Mouse (Mus musculus) brain, embryonic 14.5 days (tissue): ENCODE data around the gene Dcaf11. TPM values are rescaled to one million over a fixed set of nuclear protein-coding genes. Genes with fewer than 3 reads are reported as not detected.

Experiments
- DNase-seq: peaks from one replicate; pipeline ENCODE4 v3.0.0-alpha.2; 2011; ENCODE audit warnings: low read depth
- CTCF ChIP-seq: fragments of 200-500 bp; IDR thresholded peaks from 2 replicates; pipeline ENCODE4 v1.5.1; 2012; ENCODE audit warnings: inconsistent platforms, mild to moderate bottlenecking, moderate library complexity, borderline replicate concordance; ENCODE audit not compliant: insufficient read depth, insufficient read length; ENCODE audit errors: extremely low read depth
- POLR2A ChIP-seq: fragments of 200-500 bp; IDR thresholded peaks from 2 replicates; pipeline ENCODE4 v1.6.1; 2012; ENCODE audit warnings: mild to moderate bottlenecking, inconsistent platforms, borderline replicate concordance; ENCODE audit not compliant: poor library complexity, insufficient read depth, insufficient read length, severe bottlenecking; ENCODE audit errors: extremely low read depth
- polyA plus RNA-seq: library from polyadenylated mRNA; depleted of rRNA; stranded (reverse); fragments of >200 nt; gene quantifications from 2 replicates; pipeline ENCODE4 v1.2.3, GENCODE M21; 2012; rRNA removed

The Dcaf11 gene
- 111 and 112 TPM in 2 replicates for polyA plus RNA-seq

GRCm38 (mm10) chr14:55559799-55560201, at the start of gene Dcaf11:
TSS of gene Dcaf11 (plus strand) at chr14:55560006.
- TF ChIP-seq CTCF = 0 out of 2 replicates have a peak, but pooled peaks have one; percentile 0
- peak; percentile 39; the same call in 1 of the 2 replicates for TF ChIP-seq POLR2A
- peak; percentile 97 for DNase-seq

DNA sequence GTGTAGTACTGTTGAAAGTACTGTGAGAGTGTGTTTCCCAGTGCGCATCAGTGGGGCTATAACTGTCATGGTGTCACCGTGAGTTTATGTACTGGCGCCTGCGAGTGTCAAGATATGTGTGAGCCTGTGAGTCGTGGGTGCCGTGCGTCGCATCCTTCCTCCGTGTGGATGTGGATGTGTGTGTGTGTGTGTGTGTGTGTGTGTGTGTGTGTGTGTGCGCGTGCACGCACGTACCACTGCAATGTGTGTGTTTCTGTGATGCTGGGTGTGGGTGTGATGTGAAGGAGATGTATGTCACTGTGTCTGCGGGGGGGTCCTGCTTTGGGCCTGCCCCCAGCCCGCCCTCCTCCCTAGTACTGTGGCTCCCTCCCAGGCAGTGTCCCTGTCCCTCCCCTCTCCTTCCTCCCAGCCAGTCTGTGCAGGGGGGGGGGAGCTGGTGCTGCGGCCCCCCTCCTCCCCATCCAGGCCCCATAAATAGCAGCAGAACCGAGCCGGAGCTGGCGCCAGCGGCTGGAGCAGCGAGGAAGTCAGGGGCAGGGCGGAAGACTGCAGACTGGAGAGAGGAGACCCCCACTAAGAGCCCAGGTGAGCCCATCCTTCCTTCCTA, 49.6 kb upstream of the Dcaf11 start, which contains the start of gene Cpne6:
Gene Cpne6 (plus strand): TSS at position 321 of the 607 bp plus-strand sequence.
- no peak for TF ChIP-seq POLR2A
- TF ChIP-seq CTCF = no peak
- DNase-seq = peak; percentile 22

- no peak for TF ChIP-seq CTCF
- no peak for TF ChIP-seq POLR2A
- DNase-seq = peak; percentile 32
Measured at GRCm38 (mm10) chr14:55511037-55511436, 48.8 kb upstream of the Dcaf11 start.

- TF ChIP-seq POLR2A (no peak), CTCF (no peak)
- no peak for DNase-seq
Measured at GRCm38 (mm10) chr14:55513927-55514326, 45.9 kb upstream of the Dcaf11 start.

GRCm38 (mm10) chr14:55515846-55516245, 44.0 kb upstream of the Dcaf11 start:
- no peak for DNase-seq
- no peak for TF ChIP-seq CTCF
- no peak for TF ChIP-seq POLR2A

DNA sequence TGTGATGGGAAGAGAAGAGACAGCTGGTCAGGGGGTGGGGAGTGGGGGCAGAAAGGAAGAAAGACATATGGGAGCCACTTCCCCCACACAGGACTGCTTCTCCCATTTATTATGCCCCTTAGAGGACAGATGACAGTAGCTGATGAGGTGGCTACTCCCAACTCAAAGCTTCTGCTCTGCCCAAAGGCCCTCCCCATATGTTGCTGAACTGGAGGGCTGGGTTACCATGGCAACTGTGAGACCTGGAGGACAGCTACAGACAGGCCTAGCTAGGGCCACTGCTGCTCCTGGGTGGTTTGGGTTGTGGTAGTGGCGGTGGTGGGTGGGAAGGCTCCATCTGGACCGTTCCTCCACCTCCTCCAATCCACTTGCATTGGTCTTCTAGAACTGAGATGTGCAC, 40.9 kb upstream of the Dcaf11 start:
- TF ChIP-seq POLR2A (no peak), CTCF (no peak)
- peak; percentile 79 for DNase-seq

GRCm38 (mm10) chr14:55519604-55520003, 40.2 kb upstream of the Dcaf11 start:
- no peak for DNase-seq

DNA sequence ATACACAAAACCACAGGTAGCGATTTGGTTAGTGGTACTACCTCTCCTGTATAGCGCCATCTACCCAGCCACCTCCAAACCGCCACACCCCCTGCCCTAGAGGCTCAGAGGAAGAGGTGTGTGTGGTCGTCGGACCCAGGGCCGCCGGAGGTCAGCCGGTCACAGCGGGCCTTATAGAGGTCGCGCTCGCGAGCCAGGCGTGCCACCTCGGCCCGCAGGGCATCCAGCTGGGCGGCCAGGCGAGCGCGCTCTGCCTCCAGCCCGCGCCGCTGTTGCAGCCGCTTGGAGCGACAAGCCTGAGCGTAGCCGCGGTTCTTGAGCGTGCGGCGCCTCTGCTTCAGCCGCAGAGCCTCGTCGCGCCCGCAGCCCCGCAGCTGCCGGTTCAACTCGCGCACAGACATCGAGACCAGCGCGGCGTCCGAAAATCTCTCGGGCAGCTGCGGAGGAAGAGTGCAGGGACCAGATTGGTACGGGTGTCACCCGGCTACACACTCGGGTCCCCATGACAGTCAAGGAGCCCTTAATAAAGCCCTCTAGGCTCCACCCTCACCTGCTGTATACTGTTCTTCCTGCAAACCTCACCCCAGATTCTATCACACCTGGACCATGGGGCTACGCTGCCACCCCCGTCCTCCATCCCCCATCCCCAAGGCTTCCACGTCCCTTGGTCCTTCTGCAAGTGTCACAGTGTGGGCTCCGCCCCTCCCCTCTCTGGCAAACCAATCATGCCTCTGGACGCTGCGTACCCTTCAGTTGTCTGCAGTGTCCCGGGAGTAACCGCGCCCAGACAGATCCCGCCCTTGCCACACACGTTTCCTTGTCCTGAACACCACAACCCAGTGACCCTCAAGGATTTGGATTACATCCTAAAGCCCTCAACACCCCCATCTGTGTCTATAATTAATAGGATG, 39.1 kb upstream of the Dcaf11 start:
- TF ChIP-seq POLR2A (peak; percentile 13; the same call in 1 of the 2 replicates), CTCF (peak; percentile 29; the same call in 1 of the 2 replicates)
- DNase-seq = peak; percentile 74

More at GRCm38 (mm10) chr14:55519604-55520003, 40.2 kb upstream of the Dcaf11 start:
- no peak for TF ChIP-seq CTCF
- no peak for TF ChIP-seq POLR2A

DNA sequence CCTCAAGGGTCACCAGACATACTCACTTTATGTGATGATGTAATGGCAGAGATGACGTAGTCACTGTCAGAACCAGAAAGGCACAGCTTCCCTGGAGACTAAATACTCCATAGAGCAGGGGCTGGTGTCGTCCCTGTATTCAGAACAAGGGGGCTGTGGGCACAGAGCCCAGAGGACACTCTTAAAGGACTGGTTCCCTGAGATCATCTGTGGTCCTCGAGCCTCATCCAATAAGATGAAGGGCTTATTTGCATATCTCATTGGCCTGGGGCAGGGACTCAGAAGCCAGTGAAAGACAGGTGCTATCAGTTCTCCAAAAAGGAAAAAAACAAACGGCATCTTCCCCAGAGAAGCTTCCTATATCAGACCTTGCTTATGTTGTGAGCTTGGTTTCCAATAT, 35.7 kb upstream of the Dcaf11 start:
- no peak for DNase-seq
- TF ChIP-seq POLR2A = no peak
- no peak for TF ChIP-seq CTCF

DNA sequence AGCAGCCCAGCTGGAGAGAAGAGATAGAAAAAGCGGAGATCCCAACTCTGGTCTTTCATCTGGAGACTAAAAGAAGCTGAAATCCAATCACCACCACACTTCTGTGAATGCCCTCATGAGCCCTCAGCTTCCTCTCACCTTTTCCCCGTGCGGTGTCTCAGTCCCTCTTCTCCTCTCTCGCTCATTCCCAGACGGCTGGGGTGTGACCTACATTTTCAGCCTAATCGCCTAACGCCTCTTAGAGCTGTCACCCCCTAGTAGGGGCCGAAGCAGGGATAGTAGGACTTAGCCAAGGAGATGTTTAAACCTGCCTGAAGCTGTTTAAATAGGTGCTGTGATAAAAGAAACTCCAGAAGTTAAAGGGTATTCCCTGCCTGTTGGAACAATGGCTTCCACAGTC, 35.0 kb upstream of the Dcaf11 start, which contains the start of gene Nrl:
Gene Nrl (minus strand): TSS at position 197 of the 400 bp plus-strand sequence.
- no peak for TF ChIP-seq CTCF
- TF ChIP-seq POLR2A = no peak
- no peak for DNase-seq

DNA sequence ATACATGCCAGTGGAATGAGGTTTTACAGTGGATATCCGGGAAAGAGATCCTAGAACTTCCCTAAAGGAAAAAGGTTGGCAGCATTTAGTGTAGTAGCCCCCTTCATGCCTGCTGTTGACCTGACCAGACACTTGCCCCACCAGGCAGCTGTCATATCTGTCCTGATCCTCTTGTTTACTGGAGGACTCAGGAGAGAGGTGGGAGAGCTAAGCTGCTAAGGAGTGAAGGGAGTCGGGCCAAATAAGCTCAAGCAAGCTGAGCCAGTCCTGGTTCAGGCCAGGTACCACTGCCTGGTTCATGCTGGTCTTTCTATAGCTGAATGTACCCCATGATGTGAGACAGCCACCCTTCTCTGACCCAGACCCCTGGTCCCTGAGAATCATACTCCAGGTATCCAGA, 33.1 kb upstream of the Dcaf11 start:
- DNase-seq = no peak
- no peak for TF ChIP-seq CTCF
- TF ChIP-seq POLR2A = no peak
